Mouse (Mus musculus) forebrain, postnatal 0 days (tissue): ENCODE data around the gene Slc10a6. TPM values are rescaled to one million over a fixed set of nuclear protein-coding genes. Genes with fewer than 3 reads are reported as not detected.
A peak's percentile ranks its signal among the peaks of the same experiment; 100 is the strongest.

ENCODE experiments used
- ATAC-seq: fragments of 200-750 bp; cut with Nextera tagmentation; 2 replicates; pipeline ENCODE4 v1.8.0; 2017; ENCODE audit warnings: mild to moderate bottlenecking, moderate library complexity
- DNase-seq: peaks from one replicate; pipeline ENCODE4 v3.0.0-alpha.2; 2015
- H3K27ac ChIP-seq: fragments of 300-500 bp; sonication (generic); 2 replicates; pipeline ENCODE4 v1.5.1; 2014; ENCODE audit warnings: low read depth, mild to moderate bottlenecking, antibody characterized with exemption, low read length, moderate library complexity, mixed read lengths
- H3K27me3 ChIP-seq: fragments of 300-500 bp; sonication (generic); 2 replicates; pipeline ENCODE4 v1.6.1; 2014; ENCODE audit warnings: mild to moderate bottlenecking, low read length, mixed read lengths; ENCODE audit not compliant: insufficient read depth
- H3K36me3 ChIP-seq: fragments of 300-500 bp; sonication (generic); 2 replicates; pipeline ENCODE4 v1.6.1; 2014; ENCODE audit warnings: mild to moderate bottlenecking, moderate library complexity; ENCODE audit not compliant: insufficient read depth
- H3K4me1 ChIP-seq: fragments of 300-500 bp; sonication (generic); 2 replicates; pipeline ENCODE4 v1.6.1; 2014; ENCODE audit warnings: antibody characterized with exemption; ENCODE audit not compliant: insufficient read depth
- H3K4me2 ChIP-seq: fragments of 300-500 bp; sonication (generic); 2 replicates; pipeline ENCODE4 v1.6.1; 2014; ENCODE audit warnings: low read depth, mild to moderate bottlenecking, moderate library complexity
- H3K4me3 ChIP-seq: fragments of 300-500 bp; sonication (generic); 2 replicates; pipeline ENCODE4 v1.5.1; 2014; ENCODE audit warnings: low read depth, low read length, mixed read lengths
- H3K9ac ChIP-seq: fragments of 300-500 bp; sonication (generic); 2 replicates; pipeline ENCODE4 v1.6.1; 2014; ENCODE audit warnings: mild to moderate bottlenecking
- H3K9me3 ChIP-seq: fragments of 300-500 bp; sonication (generic); 2 replicates; pipeline ENCODE4 v1.6.1; 2016; ENCODE audit warnings: low read length
- CTCF ChIP-seq: sonication (generic); IDR thresholded peaks from 2 replicates; pipeline ENCODE4 v1.5.1; 2016; ENCODE audit warnings: antibody characterized with exemption, control low read depth, low read depth
- WGBS: fragments of 180-500 bp; shearing (Covaris S2); extraction: QIAGEN DNeasy Blood & Tissue Kit; methylation state at CpG from one replicate; pipeline ENCODE4 v1.1.7; 2014; 5-methylcytosine and 5-hydroxymethylcytosine counted together
- polyA plus RNA-seq: library from polyadenylated mRNA; unstranded; fragments of >200 nt; fragmentation: Nextera tagmentation; extraction: Ambion mirVana; gene quantifications from 2 replicates; pipeline ENCODE4 v1.2.1, GENCODE M21; 2015
- total RNA-seq: library from RNA; depleted of rRNA; stranded (reverse); fragments of >200 nt; gene quantifications from 2 replicates; pipeline ENCODE4 v1.2.3, GENCODE M21; 2014

The Slc10a6 gene
- total and polyA plus RNA-seq, 2 experiments from 2014 or later: 0.07 to 0.76 TPM

GRCm38 (mm10) chr5:103603115-103603893 is 25.9 kb downstream of the Slc10a6 start:
- 31% methylated on average over 11 of the region's 11 CpGs for WGBS
- no peak for DNase-seq
- TF ChIP-seq CTCF: no peak
- Histone ChIP-seq H3K27me3 (no peaks in the 10 kb centered on the region), H3K9ac (no peak overlapping the region), H3K36me3 (no peaks in the 10 kb centered on the region), H3K27ac (no peak overlapping the region), H3K4me1 (no peaks in the 10 kb centered on the region), H3K9me3 (no peaks in the 10 kb centered on the region), H3K4me2 (no peak overlapping the region), H3K4me3 (no peak overlapping the region)
- ATAC-seq: peak; percentile 45

DNA sequence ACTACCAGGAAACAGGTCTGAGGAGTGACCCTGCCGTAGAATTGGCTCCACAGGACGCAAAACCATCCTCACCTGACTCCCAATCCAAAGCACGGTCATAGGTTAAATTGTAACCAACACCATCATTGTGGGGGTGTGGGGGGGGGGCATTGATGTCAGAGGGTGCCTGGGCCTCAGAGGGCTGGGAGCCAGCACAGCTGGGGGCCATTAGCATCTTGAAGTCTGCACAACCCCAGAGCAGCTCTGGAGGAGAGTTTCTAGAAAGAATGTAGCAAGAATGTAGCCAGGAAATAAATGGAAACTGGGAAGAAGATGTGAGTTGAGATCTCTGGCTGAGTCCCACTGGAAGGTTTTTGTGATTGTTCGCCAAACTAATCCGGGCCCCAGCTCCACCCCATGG is 30.3 kb downstream of the Slc10a6 start:
- Histone ChIP-seq H3K9ac (no peak overlapping the region), H3K27ac (no peak overlapping the region), H3K36me3 (no peaks in the 10 kb centered on the region), H3K4me2 (no peak overlapping the region), H3K27me3 (no peaks in the 10 kb centered on the region), H3K9me3 (no peaks in the 10 kb centered on the region), H3K4me3 (no peak overlapping the region), H3K4me1 (peaks cover 7% of the 10 kb centered on the region; the same call in 1 of the 2 replicates)
- 84% methylated on average over 5 of the region's 5 CpGs for WGBS
- no peak for TF ChIP-seq CTCF
- DNase-seq: no peak
- ATAC-seq: no peak

DNA sequence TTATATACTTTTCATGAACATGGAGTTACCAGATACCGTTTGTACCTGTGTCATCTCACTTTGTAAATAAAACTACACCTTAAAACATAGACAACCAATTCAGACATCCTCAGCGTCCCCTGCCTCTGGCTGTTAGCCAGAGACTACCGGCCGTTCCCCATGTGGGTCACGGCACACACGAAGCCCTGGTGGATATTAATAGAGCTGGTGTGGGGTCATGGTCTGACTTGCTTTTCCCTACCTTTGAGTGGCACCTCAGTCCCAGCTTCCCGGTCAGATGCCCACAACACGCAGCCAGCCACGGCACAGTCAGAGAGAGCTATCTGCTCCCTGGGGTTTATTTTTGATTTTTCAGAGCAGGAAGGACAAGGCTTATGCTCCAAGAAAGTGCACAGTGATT is 30.9 kb downstream of the Slc10a6 start:
- ATAC-seq (no peak), DNase-seq (no peak)
- H3K9me3 ChIP-seq: no peaks in the 10 kb centered on the region

DNA sequence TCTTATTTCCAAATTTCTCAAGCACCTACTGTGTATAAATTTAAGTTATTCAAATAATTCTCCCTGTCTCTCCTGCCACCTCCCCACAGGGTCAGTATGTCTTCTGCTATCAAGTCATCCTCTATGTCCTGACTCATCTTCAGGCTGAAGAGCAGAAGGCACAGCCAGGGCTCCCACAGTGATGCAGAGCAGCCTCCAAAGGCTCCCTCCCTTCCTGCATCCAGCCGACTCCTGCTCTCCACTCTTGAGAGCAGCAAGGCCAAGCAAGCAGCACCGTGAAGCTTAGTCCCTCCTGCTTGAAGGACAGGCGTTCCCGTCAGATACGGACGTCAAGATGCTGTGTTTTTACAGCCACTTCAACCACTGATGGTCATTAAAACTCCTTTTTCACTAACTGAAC is 31.6 kb downstream of the Slc10a6 start:
- Histone ChIP-seq H3K4me2 (no peak overlapping the region), H3K4me3 (no peak overlapping the region), H3K4me1 (peaks cover 7% of the 10 kb centered on the region; the same call in 1 of the 2 replicates), H3K36me3 (no peaks in the 10 kb centered on the region), H3K9ac (no peak overlapping the region), H3K9me3 (no peaks in the 10 kb centered on the region), H3K27me3 (no peaks in the 10 kb centered on the region), H3K27ac (no peak overlapping the region)
- ATAC-seq (no peak), DNase-seq (no peak)
- TF ChIP-seq CTCF: no peak
- 77% methylated on average over 6 of the region's 6 CpGs for WGBS

More for the DNA sequence above, 30.9 kb downstream of the Slc10a6 start:
- Histone ChIP-seq H3K36me3 (no peaks in the 10 kb centered on the region), H3K27ac (no peak overlapping the region), H3K4me2 (no peak overlapping the region), H3K4me1 (peaks cover 7% of the 10 kb centered on the region; the same call in 1 of the 2 replicates), H3K27me3 (no peaks in the 10 kb centered on the region), H3K4me3 (no peak overlapping the region), H3K9ac (no peak overlapping the region)
- TF ChIP-seq CTCF: no peak
- 84% methylated on average over 9 of the region's 9 CpGs for WGBS

DNA sequence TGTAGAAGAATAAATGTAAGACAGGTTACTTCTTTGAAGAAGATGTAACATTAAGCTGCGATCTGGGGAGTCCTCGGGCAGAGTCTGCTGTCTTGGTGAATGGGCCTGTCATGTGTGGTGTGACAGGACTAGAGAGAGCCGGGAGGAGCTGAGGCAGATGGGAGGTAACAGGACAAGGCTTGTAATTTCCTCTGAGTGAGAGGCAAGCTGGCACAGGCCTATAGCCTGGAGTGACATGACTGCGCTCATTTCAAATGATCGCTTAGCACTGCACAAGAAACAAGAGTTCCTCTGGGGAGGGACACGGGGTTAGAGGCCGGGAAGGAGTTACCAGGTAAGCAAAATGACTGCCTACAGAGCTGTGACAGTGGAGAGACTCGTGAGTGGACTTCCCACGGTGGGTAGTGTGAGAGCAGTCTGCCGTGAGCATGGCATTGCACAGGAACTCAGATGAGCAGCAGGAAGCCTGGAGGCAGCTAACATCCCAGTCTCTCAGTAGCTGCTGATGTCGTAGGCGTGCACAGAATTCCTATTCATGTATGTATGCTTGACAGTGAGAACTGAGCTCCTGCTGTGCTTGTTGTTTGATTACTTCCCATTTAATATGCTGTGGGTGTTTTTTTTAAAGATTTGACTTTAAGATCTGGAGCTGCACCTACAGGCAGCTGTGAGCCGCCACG is 32.6 kb downstream of the Slc10a6 start:
- H3K4me2 ChIP-seq: no peak overlapping the region
- TF ChIP-seq CTCF: no peak
- no peak overlapping the region for H3K9ac ChIP-seq
- H3K36me3 ChIP-seq: no peaks in the 10 kb centered on the region
- peak; percentile 45 for DNase-seq
- H3K4me1 ChIP-seq: peaks cover 7% of the 10 kb centered on the region; the same call in 1 of the 2 replicates
- 54% methylated on average over 14 of the region's 14 CpGs for WGBS
- no peaks in the 10 kb centered on the region for H3K27me3 ChIP-seq
- H3K27ac ChIP-seq: no peak overlapping the region
- H3K9me3 ChIP-seq: no peaks in the 10 kb centered on the region
- H3K4me3 ChIP-seq: no peak overlapping the region
- peak; percentile 72; the same call in 1 of the 2 replicates for ATAC-seq

- Histone ChIP-seq H3K9me3 (no peaks in the 10 kb centered on the region), H3K27me3 (no peaks in the 10 kb centered on the region), H3K9ac (no peak overlapping the region), H3K27ac (0 out of 2 replicates have a peak overlapping the region, but pooled peaks have one; percentile 29), H3K4me3 (no peak overlapping the region), H3K4me2 (no peak overlapping the region), H3K36me3 (no peaks in the 10 kb centered on the region), H3K4me1 (peaks cover 7% of the 10 kb centered on the region; the same call in 1 of the 2 replicates)
- ATAC-seq (peak; percentile 21; the same call in 1 of the 2 replicates), DNase-seq (peak; percentile 49)
- 59% methylated on average over 13 of the region's 13 CpGs for WGBS
- no peak for TF ChIP-seq CTCF
These were observed 33.6 kb downstream of the Slc10a6 start for GRCm38 (mm10) chr5:103595394-103596226.
